Mouse (Mus musculus): ENCODE measurements around the gene Rsbn1l. TPM values are rescaled to one million over a fixed set of nuclear protein-coding genes. Genes with fewer than 3 reads are reported as not detected.
"Not testable (repeated sequence)": the region's sequence is repeated elsewhere in the genome, so short reads cannot be mapped to it uniquely, and the experiment has no call there.

Rsbn1l gene
- polyA plus RNA-seq, 1 experiment from 2014 or later, result 5.5 TPM

DNA sequence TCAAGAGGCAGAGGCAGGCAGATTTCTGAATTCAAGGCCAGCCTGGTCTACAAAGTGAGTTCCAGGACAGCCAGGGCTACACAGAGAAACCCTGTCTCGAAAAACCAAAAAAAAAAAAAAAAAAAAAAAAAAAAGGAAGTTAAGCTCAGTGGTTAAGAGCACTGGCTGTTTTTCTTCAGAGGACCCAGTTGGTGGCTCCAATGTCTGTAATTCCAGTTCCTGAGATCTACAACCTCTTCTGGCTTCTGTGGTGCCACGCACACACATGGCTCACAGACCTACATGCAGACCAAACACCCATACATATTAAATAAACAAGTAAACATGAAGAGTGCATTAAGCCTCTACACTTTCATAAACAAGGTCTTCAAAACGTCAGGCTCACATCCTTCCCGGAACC lies 12.4 kb downstream of the Rsbn1l start:
- not testable (repeated sequence) for DNase-seq (ENCODE audit: low spot score); H3K4me3 ChIP-seq (ENCODE audit: low read depth, low read length)

DNA sequence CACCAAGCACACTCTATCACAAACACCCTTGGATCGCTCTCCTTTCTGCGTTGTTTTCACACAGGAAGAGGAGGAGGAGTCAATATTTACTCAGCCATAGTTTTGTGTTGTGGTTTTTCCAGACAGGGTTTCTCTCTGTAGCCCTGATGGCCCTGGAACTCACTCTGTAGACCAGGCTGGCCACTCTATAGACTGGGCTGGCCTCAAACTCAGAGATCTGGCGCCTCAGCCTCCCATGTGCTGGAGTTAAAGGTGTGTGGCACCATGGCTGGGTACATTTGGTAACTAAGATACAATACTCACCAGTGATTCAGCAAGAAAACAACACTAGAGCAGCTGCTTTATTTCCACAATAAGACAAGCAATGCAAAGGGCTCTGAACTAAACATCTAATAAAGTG lies 13.7 kb downstream of the Rsbn1l start:
- Histone ChIP-seq H3K4me1 (ENCODE audit: control insufficient read depth, insufficient read depth, low read length) (no peaks in the 10 kb centered on the region), H3K9ac (ENCODE audit: low read depth, low read length) (no peak overlapping the region), H3K27me3 (replicated peaks; ENCODE audit: control insufficient read depth, insufficient read depth, low read length) (no peaks in the 10 kb centered on the region), H3K4me2 (ENCODE audit: low read depth, low read length) (no peak overlapping the region), H3K9me3 (ENCODE audit: control insufficient read depth, low read length) (no peaks in the 10 kb centered on the region), H3K36me3 (ENCODE audit: control insufficient read depth, insufficient read depth, low read length) (no peaks in the 10 kb centered on the region), H3K4me3 (ENCODE audit: low read depth, low read length) (no peak overlapping the region), H3K27ac (replicated peaks; ENCODE audit: low read depth, low read length) (no peak overlapping the region)
- no peak for ATAC-seq (ENCODE audit: low read depth)
- no peak for DNase-seq (ENCODE audit: low spot score)
- 79% methylated on average over 3 of the region's 3 CpGs for WGBS

More for the DNA sequence above, 12.4 kb downstream of the Rsbn1l start:
- H3K27ac ChIP-seq (replicated peaks; ENCODE audit: low read depth, low read length); H3K4me2 ChIP-seq (ENCODE audit: low read depth, low read length); H3K36me3 ChIP-seq (ENCODE audit: control insufficient read depth, insufficient read depth, low read length); ATAC-seq (ENCODE audit: low read depth); H3K4me1 ChIP-seq (ENCODE audit: control insufficient read depth, insufficient read depth, low read length); H3K9ac ChIP-seq (ENCODE audit: low read depth, low read length); H3K27me3 ChIP-seq (replicated peaks; ENCODE audit: control insufficient read depth, insufficient read depth, low read length); H3K9me3 ChIP-seq (ENCODE audit: control insufficient read depth, low read length): not testable (repeated sequence)
- WGBS, result 82% methylated on average over 3 of the region's 4 CpGs

DNA sequence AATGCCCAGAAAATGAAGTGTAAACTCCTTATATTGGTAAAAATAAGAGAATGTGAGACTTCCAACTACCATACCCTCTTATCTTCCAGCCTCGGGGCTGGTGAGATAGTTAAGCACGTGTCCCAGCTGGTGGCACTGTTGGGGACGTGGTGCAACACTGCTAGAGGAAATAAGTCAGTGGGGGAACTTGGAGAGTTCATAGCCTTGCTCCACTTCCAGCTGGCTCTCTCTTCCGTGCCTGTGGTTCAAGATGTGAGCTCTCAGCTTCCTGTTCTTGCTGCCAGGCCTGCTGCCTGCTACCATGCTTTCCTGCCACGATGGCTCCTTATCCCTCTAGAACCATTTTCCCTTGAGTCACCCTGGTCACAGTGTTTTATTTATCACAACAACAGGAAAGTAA lies 15.0 kb downstream of the Rsbn1l start:
- Histone ChIP-seq H3K4me1 (ENCODE audit: control insufficient read depth, insufficient read depth, low read length) (no peaks in the 10 kb centered on the region), H3K9me3 (ENCODE audit: control insufficient read depth, low read length) (no peaks in the 10 kb centered on the region), H3K27me3 (replicated peaks; ENCODE audit: control insufficient read depth, insufficient read depth, low read length) (no peaks in the 10 kb centered on the region), H3K9ac (ENCODE audit: low read depth, low read length) (no peak overlapping the region), H3K27ac (replicated peaks; ENCODE audit: low read depth, low read length) (no peak overlapping the region), H3K4me3 (ENCODE audit: low read depth, low read length) (no peak overlapping the region), H3K36me3 (ENCODE audit: control insufficient read depth, insufficient read depth, low read length) (no peaks in the 10 kb centered on the region), H3K4me2 (ENCODE audit: low read depth, low read length) (no peak overlapping the region)
- 51% methylated on average over 5 of the region's 5 CpGs for WGBS
- no peak for ATAC-seq (ENCODE audit: low read depth)
- no peak for DNase-seq (ENCODE audit: low spot score)

- H3K4me3 ChIP-seq (ENCODE audit: low read depth, low read length), result no peak overlapping the region
- no peak for ATAC-seq (ENCODE audit: low read depth)
- H3K27ac ChIP-seq (replicated peaks; ENCODE audit: low read depth, low read length), result no peak overlapping the region
- no peaks in the 10 kb centered on the region for H3K27me3 ChIP-seq (replicated peaks; ENCODE audit: control insufficient read depth, insufficient read depth, low read length)
- no peak overlapping the region for H3K9ac ChIP-seq (ENCODE audit: low read depth, low read length)
- no peaks in the 10 kb centered on the region for H3K36me3 ChIP-seq (ENCODE audit: control insufficient read depth, insufficient read depth, low read length)
- DNase-seq (ENCODE audit: low spot score), result no peak
- WGBS, result 68% methylated on average over 4 of the region's 4 CpGs
- H3K4me2 ChIP-seq (ENCODE audit: low read depth, low read length), result no peak overlapping the region
- H3K9me3 ChIP-seq (ENCODE audit: control insufficient read depth, low read length), result no peaks in the 10 kb centered on the region
- no peaks in the 10 kb centered on the region for H3K4me1 ChIP-seq (ENCODE audit: control insufficient read depth, insufficient read depth, low read length)
These were observed 15.5 kb downstream of the Rsbn1l start for GRCm38 (mm10) chr5:20940696-20941095.

DNA sequence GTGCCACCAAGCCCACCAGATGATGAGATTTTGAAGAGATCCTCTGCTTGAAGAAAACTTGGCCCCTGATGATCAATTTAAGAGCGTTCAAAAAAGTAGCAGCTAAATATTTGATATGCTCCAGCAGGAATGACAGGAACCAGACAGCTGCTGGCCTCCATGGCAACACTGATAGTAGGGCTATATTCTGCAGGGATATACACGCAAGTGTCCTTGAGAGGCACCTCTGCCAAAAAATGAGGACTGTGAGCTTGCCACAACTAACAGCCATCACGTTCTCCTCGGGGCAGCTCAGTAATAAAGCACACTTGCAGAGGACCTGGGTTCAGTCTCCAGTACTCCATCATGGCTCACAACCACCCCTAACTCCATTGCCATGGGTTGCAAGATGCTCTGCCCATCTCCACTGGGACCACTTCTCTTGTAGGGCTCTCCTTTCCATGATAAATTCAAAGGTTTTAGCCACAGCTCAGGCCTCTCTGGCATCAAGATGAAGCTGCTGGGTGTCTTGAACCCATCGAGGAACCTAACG lies 16.1 kb downstream of the Rsbn1l start:
- H3K9me3 ChIP-seq (ENCODE audit: control insufficient read depth, low read length), result no peaks in the 10 kb centered on the region
- 85% methylated on average over 6 of the region's 6 CpGs for WGBS

DNA sequence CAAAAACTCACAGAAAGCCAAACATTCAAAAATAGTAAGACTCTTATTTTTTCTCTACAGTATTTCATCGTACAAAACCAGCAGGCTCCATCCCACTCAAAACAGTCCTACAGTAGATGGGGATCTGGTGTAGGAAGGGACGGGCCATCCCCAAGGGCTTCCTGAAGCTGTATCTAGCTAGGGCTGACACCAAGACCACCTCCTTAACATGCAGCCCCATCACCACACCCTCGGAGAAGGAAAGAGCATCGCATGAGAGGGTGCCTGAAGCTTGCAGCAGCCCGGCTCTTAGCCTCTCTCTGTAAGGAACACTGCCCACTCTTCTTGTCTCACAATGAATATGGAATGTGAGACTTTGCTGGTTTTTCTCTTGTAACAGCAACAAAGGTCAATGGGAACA lies 17.7 kb downstream of the Rsbn1l start:
- Histone ChIP-seq H3K9ac (ENCODE audit: low read depth, low read length) (no peak overlapping the region), H3K4me3 (ENCODE audit: low read depth, low read length) (no peak overlapping the region), H3K27ac (replicated peaks; ENCODE audit: low read depth, low read length) (no peak overlapping the region), H3K4me2 (ENCODE audit: low read depth, low read length) (no peak overlapping the region), H3K4me1 (ENCODE audit: control insufficient read depth, insufficient read depth, low read length) (no peaks in the 10 kb centered on the region), H3K36me3 (ENCODE audit: control insufficient read depth, insufficient read depth, low read length) (no peaks in the 10 kb centered on the region), H3K9me3 (ENCODE audit: control insufficient read depth, low read length) (no peaks in the 10 kb centered on the region), H3K27me3 (replicated peaks; ENCODE audit: control insufficient read depth, insufficient read depth, low read length) (no peaks in the 10 kb centered on the region)
- 76% methylated on average over 5 of the region's 5 CpGs for WGBS
- DNase-seq (ENCODE audit: low spot score) (no peak), ATAC-seq (ENCODE audit: low read depth) (no peak)

More for the DNA sequence above, 16.1 kb downstream of the Rsbn1l start:
- Histone ChIP-seq H3K27ac (replicated peaks; ENCODE audit: low read depth, low read length) (no peak overlapping the region), H3K36me3 (ENCODE audit: control insufficient read depth, insufficient read depth, low read length) (no peaks in the 10 kb centered on the region), H3K4me1 (ENCODE audit: control insufficient read depth, insufficient read depth, low read length) (no peaks in the 10 kb centered on the region), H3K4me2 (ENCODE audit: low read depth, low read length) (no peak overlapping the region), H3K27me3 (replicated peaks; ENCODE audit: control insufficient read depth, insufficient read depth, low read length) (no peaks in the 10 kb centered on the region), H3K9ac (ENCODE audit: low read depth, low read length) (no peak overlapping the region), H3K4me3 (ENCODE audit: low read depth, low read length) (no peak overlapping the region)
- DNase-seq (ENCODE audit: low spot score) (no peak), ATAC-seq (ENCODE audit: low read depth) (no peak)

- WGBS, result 78% methylated on average over 5 of the region's 5 CpGs
- Histone ChIP-seq H3K4me1 (ENCODE audit: control insufficient read depth, insufficient read depth, low read length) (no peaks in the 10 kb centered on the region), H3K27ac (replicated peaks; ENCODE audit: low read depth, low read length) (no peak overlapping the region), H3K4me3 (ENCODE audit: low read depth, low read length) (no peak overlapping the region), H3K9me3 (ENCODE audit: control insufficient read depth, low read length) (no peaks in the 10 kb centered on the region), H3K4me2 (ENCODE audit: low read depth, low read length) (no peak overlapping the region), H3K27me3 (replicated peaks; ENCODE audit: control insufficient read depth, insufficient read depth, low read length) (no peaks in the 10 kb centered on the region), H3K36me3 (ENCODE audit: control insufficient read depth, insufficient read depth, low read length) (no peaks in the 10 kb centered on the region), H3K9ac (ENCODE audit: low read depth, low read length) (no peak overlapping the region)
- ATAC-seq (ENCODE audit: low read depth) (no peak), DNase-seq (ENCODE audit: low spot score) (no peak)
These were observed 20.3 kb downstream of the Rsbn1l start for GRCm38 (mm10) chr5:20935934-20936333.

DNA sequence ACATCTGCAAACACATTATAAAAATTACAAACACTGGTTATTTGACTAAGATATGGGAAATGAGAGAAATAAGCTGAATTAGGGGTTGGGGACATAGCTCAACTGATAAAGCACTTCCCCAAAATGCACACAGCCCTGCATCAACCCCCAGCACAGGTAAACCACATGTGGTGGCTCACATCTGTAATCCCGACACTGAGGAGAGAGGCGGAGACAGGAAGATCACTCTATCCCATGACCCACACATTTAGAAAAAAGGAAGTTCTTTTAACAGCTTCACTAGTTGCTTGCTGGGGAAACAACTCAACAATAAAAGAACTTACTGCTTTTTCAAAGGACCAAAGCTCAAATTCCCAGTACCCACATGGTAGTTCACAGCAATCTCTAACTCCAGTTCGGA lies 23.6 kb downstream of the Rsbn1l start:
- ATAC-seq (ENCODE audit: low read depth), result no peak
- no peak for DNase-seq (ENCODE audit: low spot score)
- H3K27ac ChIP-seq (replicated peaks; ENCODE audit: low read depth, low read length), result no peak overlapping the region
- no peaks in the 10 kb centered on the region for H3K36me3 ChIP-seq (ENCODE audit: control insufficient read depth, insufficient read depth, low read length)
- no peaks in the 10 kb centered on the region for H3K4me1 ChIP-seq (ENCODE audit: control insufficient read depth, insufficient read depth, low read length)
- H3K27me3 ChIP-seq (replicated peaks; ENCODE audit: control insufficient read depth, insufficient read depth, low read length), result no peaks in the 10 kb centered on the region
- H3K9me3 ChIP-seq (ENCODE audit: control insufficient read depth, low read length), result no peaks in the 10 kb centered on the region
- WGBS, result 83% methylated on average over 3 of the region's 3 CpGs
- H3K9ac ChIP-seq (ENCODE audit: low read depth, low read length), result no peak overlapping the region
- H3K4me2 ChIP-seq (ENCODE audit: low read depth, low read length), result no peak overlapping the region
- H3K4me3 ChIP-seq (ENCODE audit: low read depth, low read length), result no peak overlapping the region

DNA sequence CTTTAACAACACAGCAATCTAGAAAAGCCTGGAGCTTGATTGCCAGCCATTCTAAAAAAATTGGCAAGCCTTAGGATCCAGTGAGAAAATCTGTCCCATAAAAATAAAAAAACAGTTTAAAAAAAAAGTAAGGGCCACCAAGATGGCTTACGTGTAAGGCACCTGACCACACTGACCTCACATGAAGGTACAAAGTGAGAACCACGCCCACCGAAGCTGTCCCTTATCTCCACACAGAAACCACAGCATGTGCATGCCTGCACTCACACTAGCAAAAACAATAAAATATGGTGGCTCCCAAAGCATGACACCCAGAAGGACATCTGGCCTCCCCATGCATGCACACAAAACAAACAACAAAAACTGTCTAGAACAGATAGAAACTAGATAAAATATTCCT lies 24.9 kb downstream of the Rsbn1l start:
- Histone ChIP-seq H3K4me1 (ENCODE audit: control insufficient read depth, insufficient read depth, low read length) (no peaks in the 10 kb centered on the region), H3K36me3 (ENCODE audit: control insufficient read depth, insufficient read depth, low read length) (no peaks in the 10 kb centered on the region), H3K9me3 (ENCODE audit: control insufficient read depth, low read length) (no peaks in the 10 kb centered on the region), H3K27me3 (replicated peaks; ENCODE audit: control insufficient read depth, insufficient read depth, low read length) (no peaks in the 10 kb centered on the region), H3K4me3 (ENCODE audit: low read depth, low read length) (no peak overlapping the region), H3K27ac (replicated peaks; ENCODE audit: low read depth, low read length) (no peak overlapping the region), H3K9ac (ENCODE audit: low read depth, low read length) (no peak overlapping the region), H3K4me2 (ENCODE audit: low read depth, low read length) (no peak overlapping the region)
- 91% methylated on average over 3 of the region's 3 CpGs for WGBS
- no peak for ATAC-seq (ENCODE audit: low read depth)
- no peak for DNase-seq (ENCODE audit: low spot score)
